Mouse (Mus musculus) liver, embryonic 11.5 days (tissue): ENCODE measurements at regions not wholly inside any gene's neighbourhood (a gene's known extent, or its start where the extent isn't known, plus 50 kb on each side); places are given as distances from the start of the nearest gene placed in this dataset.

ENCODE experiments used
- ATAC-seq: fragments of 200-750 bp; cut with Nextera tagmentation; replicated peaks from 2 replicates; pipeline ENCODE4 v1.8.0; 2017; ENCODE audit warnings: moderate number of reproducible peaks, mild to moderate bottlenecking, moderate TSS enrichment, moderate library complexity; ENCODE audit not compliant: low FRiP score
- DNase-seq: peaks from one replicate; pipeline ENCODE4 v3.0.0-alpha.2; 2017; ENCODE audit warnings: low spot score
- H3K27ac ChIP-seq: fragments of 300-500 bp; sonication (generic); 2 replicates; pipeline ENCODE4 v1.5.1; 2014; ENCODE audit warnings: mild to moderate bottlenecking, low read depth, low read length, control low read depth
- H3K27me3 ChIP-seq: fragments of 300-500 bp; sonication (generic); replicated peaks from 2 replicates; pipeline ENCODE4 v1.6.1; 2014; ENCODE audit warnings: low read length, mixed read lengths; ENCODE audit not compliant: control insufficient read depth, insufficient read depth
- H3K36me3 ChIP-seq: fragments of 300-500 bp; sonication (generic); 2 replicates; pipeline ENCODE4 v1.6.1; 2014; ENCODE audit warnings: mild to moderate bottlenecking, low read length, moderate library complexity, mixed read lengths; ENCODE audit not compliant: control insufficient read depth, insufficient read depth
- H3K4me1 ChIP-seq: fragments of 300-500 bp; sonication (generic); replicated peaks from 2 replicates; pipeline ENCODE4 v1.6.1; 2014; ENCODE audit warnings: low read length, mixed read lengths; ENCODE audit not compliant: control insufficient read depth, insufficient read depth
- H3K4me2 ChIP-seq: fragments of 300-500 bp; sonication (generic); 2 replicates; pipeline ENCODE4 v1.6.1; 2014; ENCODE audit warnings: mild to moderate bottlenecking, control low read depth, moderate library complexity
- H3K4me3 ChIP-seq: fragments of 300-500 bp; sonication (generic); 2 replicates; pipeline ENCODE4 v1.5.1; 2014; ENCODE audit warnings: low read depth, low read length, control low read depth
- H3K9ac ChIP-seq: fragments of 300-500 bp; sonication (generic); 2 replicates; pipeline ENCODE4 v1.6.1; 2014; ENCODE audit warnings: low read depth, low read length, control low read depth
- H3K9me3 ChIP-seq: fragments of 300-500 bp; sonication (generic); 2 replicates; pipeline ENCODE4 v1.6.1; 2016; ENCODE audit warnings: low read length, inconsistent platforms, mixed read lengths; ENCODE audit not compliant: control insufficient read depth
- WGBS: fragments of 180-500 bp; shearing (Covaris S2); extraction: QIAGEN DNeasy Blood & Tissue Kit; methylation state at CpG from one replicate; pipeline ENCODE4 v1.1.7; 2014; 5-methylcytosine and 5-hydroxymethylcytosine counted together

DNA sequence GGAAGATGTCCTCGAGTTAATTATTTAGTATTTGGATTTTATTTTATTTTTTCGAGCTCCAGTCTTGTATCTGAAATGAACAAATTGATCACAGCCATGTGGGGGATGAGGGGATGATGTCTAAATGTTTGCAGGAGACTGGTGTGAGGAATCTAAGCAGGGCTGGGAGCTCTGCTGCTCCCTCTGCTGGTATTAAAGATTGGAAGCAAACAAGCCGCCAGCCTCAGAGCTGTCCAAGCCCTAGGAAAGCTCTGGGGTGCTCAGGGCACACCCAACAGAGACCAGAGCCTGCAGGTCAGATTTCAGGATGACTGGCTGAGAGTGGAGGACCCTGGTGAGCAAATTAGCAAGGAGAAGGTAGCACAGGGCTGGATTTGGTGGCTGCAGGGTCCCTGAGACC lies 330.4 kb downstream of the Fut8 start:
- H3K27me3 ChIP-seq = no peaks in the 10 kb centered on the region
- 12% methylated on average over 3 of the region's 3 CpGs for whole genome bisulfite sequencing
- no peak overlapping the region for H3K9ac ChIP-seq
- no peaks in the 10 kb centered on the region for H3K9me3 ChIP-seq
- no peak overlapping the region for H3K4me3 ChIP-seq
- H3K4me1 ChIP-seq = no peaks in the 10 kb centered on the region
- ATAC-seq (no peak), DNase-seq (no peak)
- no peak overlapping the region for H3K27ac ChIP-seq
- H3K36me3 ChIP-seq = no peaks in the 10 kb centered on the region
- no peak overlapping the region for H3K4me2 ChIP-seq

DNA sequence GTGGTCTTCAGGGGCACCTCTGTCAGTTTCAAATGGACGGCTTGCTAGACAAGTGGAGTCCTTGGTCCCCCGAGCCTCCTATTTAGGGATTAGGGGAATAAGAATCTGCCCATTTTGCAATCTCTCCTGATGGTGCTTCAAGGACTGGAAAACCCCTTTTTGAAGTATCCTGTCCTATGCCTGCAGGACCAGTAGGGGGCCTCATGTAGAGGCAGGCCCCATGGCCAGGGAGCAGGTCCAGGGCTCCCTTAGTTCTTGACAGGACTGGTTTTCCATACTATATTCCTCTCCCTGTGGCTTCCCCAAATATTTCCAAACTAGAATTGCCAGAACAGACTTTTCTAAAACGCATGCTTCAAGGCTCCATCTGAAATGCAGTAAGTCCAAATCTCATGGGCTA lies 332.6 kb downstream of the Fut8 start:
- Histone ChIP-seq H3K4me2 (no peak overlapping the region), H3K9ac (no peak overlapping the region), H3K4me1 (no peaks in the 10 kb centered on the region), H3K4me3 (no peak overlapping the region), H3K36me3 (no peaks in the 10 kb centered on the region), H3K9me3 (no peaks in the 10 kb centered on the region), H3K27ac (no peak overlapping the region), H3K27me3 (no peaks in the 10 kb centered on the region)
- 72% methylated on average over 3 of the region's 3 CpGs for WGBS
- no peak for ATAC-seq
- no peak for DNase-seq

DNA sequence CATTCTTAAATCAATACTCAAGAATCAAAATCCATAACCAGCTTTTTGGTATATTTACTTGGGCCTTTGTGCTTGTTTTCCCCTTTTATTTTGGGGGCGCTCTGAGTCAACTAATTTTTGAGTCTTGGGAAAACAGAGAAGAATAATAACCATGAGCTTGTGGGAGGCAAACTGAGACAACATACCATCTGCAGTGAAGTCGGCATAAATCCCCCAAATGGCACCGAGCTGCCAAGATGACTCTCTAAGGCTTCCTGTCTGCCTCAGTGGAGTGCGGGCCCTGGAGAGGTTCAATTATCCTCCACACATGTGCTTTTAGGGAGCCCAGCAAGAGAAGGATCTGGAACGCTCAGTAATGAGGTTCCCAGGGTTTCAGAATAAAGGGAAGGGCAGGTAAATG lies 333.1 kb downstream of the Fut8 start:
- DNase-seq (no peak), ATAC-seq (no peak)
- no peak overlapping the region for H3K4me3 ChIP-seq
- H3K4me2 ChIP-seq = no peak overlapping the region
- H3K36me3 ChIP-seq = no peaks in the 10 kb centered on the region
- H3K27me3 ChIP-seq = no peaks in the 10 kb centered on the region
- H3K9ac ChIP-seq = no peak overlapping the region
- H3K4me1 ChIP-seq = no peaks in the 10 kb centered on the region
- 84% methylated on average over 5 of the region's 5 CpGs for WGBS
- no peaks in the 10 kb centered on the region for H3K9me3 ChIP-seq
- H3K27ac ChIP-seq = no peak overlapping the region

DNA sequence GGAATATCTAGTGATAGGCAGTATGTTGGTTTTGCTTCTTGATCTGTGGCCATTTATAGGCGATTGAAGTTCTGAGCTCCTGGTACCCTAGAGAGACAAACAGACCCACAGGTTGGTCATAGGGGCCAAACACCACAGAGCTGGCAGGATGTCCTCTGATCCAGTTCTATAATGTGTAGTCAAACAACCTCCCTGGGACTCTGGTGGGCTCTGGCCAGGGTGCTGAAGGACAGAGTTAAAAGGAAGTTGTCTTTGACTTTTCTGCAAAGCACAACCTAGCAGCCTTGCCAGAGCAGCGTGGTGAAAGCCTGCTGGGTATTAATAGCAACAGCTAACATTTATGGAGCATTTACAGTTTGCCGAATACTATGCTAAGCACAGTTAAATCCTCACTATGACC lies 337.1 kb downstream of the Fut8 start:
- H3K36me3 ChIP-seq = no peaks in the 10 kb centered on the region
- H3K27me3 ChIP-seq = no peaks in the 10 kb centered on the region
- no peak overlapping the region for H3K9ac ChIP-seq
- 55% methylated on average over 3 of the region's 3 CpGs for WGBS
- ATAC-seq (no peak), DNase-seq (no peak)
- no peaks in the 10 kb centered on the region for H3K4me1 ChIP-seq
- H3K4me3 ChIP-seq = no peak overlapping the region
- H3K9me3 ChIP-seq = no peaks in the 10 kb centered on the region
- no peak overlapping the region for H3K27ac ChIP-seq
- no peak overlapping the region for H3K4me2 ChIP-seq

DNA sequence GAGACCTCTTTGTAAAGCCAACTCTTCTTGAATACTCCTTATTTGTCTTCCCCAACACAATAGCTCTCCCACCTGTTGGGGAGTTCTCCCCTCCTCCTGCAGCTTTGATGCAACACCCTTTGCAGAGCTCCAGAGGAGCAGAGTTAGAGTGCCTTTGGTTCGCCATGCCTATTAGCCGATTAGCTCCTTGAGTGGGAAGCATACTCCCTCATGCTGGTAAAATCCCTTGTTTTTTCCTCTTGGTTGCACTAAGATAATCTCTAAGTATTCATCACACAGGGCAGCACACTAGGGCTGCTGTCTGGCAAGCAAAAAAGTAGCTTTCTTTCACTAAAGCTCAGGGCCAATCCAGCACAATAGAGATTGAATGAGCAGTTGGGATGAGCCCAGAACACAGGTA lies 350.4 kb downstream of the Fut8 start:
- no peaks in the 10 kb centered on the region for H3K36me3 ChIP-seq
- no peak overlapping the region for H3K4me3 ChIP-seq
- H3K4me1 ChIP-seq = no peaks in the 10 kb centered on the region
- no peak for DNase-seq
- H3K27me3 ChIP-seq = no peaks in the 10 kb centered on the region
- H3K9ac ChIP-seq = no peak overlapping the region
- no peak for ATAC-seq
- no peaks in the 10 kb centered on the region for H3K9me3 ChIP-seq
- no peak overlapping the region for H3K4me2 ChIP-seq
- whole genome bisulfite sequencing = 72% methylated on average over 2 of the region's 2 CpGs
- no peak overlapping the region for H3K27ac ChIP-seq

DNA sequence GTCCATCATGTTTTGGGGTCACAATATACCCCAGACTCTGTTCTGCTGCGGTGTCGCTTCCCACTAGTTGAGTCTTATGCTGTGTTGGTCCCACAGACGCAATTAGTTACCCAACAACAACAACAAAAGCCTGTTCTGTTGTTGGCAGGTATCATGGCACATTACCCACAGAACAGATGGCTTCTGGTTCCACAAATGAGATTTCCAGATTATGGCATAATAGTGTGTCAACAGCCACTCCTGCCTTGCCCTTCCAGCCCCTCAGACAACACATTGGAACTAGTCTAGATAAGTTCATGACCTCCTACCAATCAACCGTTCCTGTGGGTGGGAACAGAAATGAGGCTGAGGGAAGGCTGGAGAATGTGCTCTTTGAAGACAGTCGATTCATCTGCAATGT lies 351.5 kb downstream of the Fut8 start:
- Histone ChIP-seq H3K4me3 (no peak overlapping the region), H3K9me3 (no peaks in the 10 kb centered on the region), H3K4me2 (no peak overlapping the region), H3K9ac (no peak overlapping the region), H3K36me3 (no peaks in the 10 kb centered on the region), H3K27ac (no peak overlapping the region), H3K27me3 (no peaks in the 10 kb centered on the region), H3K4me1 (no peaks in the 10 kb centered on the region)
- no peak for DNase-seq
- ATAC-seq = no peak
- 78% methylated on average over 5 of the region's 5 CpGs for WGBS

DNA sequence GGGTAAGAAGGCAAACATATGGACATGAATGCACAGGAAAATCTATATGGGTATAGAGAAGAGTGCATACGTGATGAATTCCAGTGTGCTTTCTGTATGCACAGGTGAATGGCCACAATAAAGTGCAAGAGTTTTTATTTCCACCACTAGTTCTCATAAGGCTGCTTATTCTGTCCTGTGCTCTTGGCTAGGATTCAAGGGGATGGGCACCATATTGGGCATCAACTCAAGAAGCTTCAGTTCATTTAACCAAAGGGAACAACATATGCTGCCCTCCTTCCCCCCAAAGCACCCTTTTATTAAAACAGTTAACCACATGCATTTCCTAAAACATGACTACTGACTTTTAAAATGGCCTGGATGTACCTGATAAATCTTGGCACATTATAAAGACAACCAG lies 356.2 kb downstream of the Fut8 start:
- no peaks in the 10 kb centered on the region for H3K4me1 ChIP-seq
- H3K27ac ChIP-seq = no peak overlapping the region
- ATAC-seq = no peak
- H3K4me3 ChIP-seq = no peak overlapping the region
- 79% methylated on average over 1 of the region's 1 CpGs for WGBS
- no peak overlapping the region for H3K4me2 ChIP-seq
- DNase-seq = no peak
- no peaks in the 10 kb centered on the region for H3K9me3 ChIP-seq
- no peaks in the 10 kb centered on the region for H3K36me3 ChIP-seq
- no peak overlapping the region for H3K9ac ChIP-seq
- H3K27me3 ChIP-seq = no peaks in the 10 kb centered on the region

DNA sequence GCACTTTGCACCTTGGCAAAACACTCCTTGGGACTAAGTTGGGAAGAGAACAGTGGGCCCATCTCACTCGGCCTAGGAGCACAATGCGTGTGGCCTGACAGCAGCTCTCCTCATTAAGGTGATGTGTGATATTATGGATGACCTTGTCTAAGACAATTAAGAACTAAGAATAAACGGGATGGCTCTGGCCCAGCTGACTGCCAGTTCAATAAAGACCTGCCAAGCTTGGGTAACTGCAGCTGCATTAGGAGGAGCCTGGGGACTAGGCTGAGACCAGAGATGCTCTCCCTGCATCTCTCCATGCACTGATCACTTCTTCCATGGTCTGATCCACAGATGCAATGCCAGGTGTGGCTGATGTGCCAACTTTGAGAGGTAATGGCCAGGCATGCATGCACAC lies 356.7 kb downstream of the Fut8 start:
- Histone ChIP-seq H3K36me3 (no peaks in the 10 kb centered on the region), H3K27ac (no peak overlapping the region), H3K4me3 (no peak overlapping the region), H3K9ac (no peak overlapping the region), H3K27me3 (no peaks in the 10 kb centered on the region), H3K9me3 (no peaks in the 10 kb centered on the region), H3K4me2 (no peak overlapping the region), H3K4me1 (0 out of 2 replicates have a peak, but pooled peaks cover 2% of the 10 kb centered on the region)
- DNase-seq (no peak), ATAC-seq (no peak)
- 58% methylated on average over 3 of the region's 3 CpGs for WGBS

DNA sequence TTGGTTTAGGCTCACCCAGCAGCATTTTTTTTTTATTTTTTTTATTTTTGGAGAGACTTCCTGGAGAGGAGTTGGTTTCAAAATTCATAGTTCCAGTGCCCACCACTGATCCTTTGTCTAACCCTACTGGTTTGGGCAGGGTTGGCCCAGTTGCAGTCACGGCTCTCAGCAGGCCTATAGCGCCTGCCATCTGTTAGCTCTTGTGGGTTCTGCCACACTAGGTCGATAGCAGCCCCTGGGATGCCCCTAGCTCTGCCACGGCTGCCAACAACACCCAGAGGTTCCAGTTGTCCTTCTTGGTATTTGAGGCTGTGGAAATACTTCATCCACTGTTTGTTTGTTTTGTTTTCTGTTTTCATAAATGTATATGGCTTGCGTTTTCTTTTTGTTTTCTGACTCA lies 357.9 kb downstream of the Fut8 start:
- ATAC-seq (no peak), DNase-seq (no peak)
- Histone ChIP-seq H3K9ac (no peak overlapping the region), H3K4me3 (no peak overlapping the region), H3K27ac (no peak overlapping the region), H3K9me3 (no peaks in the 10 kb centered on the region), H3K27me3 (no peaks in the 10 kb centered on the region), H3K4me2 (no peak overlapping the region), H3K4me1 (0 out of 2 replicates have a peak, but pooled peaks cover 2% of the 10 kb centered on the region), H3K36me3 (no peaks in the 10 kb centered on the region)
- WGBS = 84% methylated on average over 5 of the region's 5 CpGs
